Mouse (Mus musculus): ENCODE measurements around the gene Gigyf2. TPM values are rescaled to one million over a fixed set of nuclear protein-coding genes. Genes with fewer than 3 reads are reported as not detected.

Gene Gigyf2
- polyA plus RNA-seq, 1 experiment from 2014 or later, result 74.5 TPM

Other genes starting within 250 kb of the Gigyf2 start
- gene Alppl2, start 237.1 kb upstream of the Gigyf2 start, polyA plus RNA-seq (2018), result not detected in 3 replicates
- not detected in 3 replicates for gene Alpi, start 225.4 kb upstream of the Gigyf2 start, polyA plus RNA-seq (2018)
- gene Akp3, start 202.0 kb upstream of the Gigyf2 start, polyA plus RNA-seq (2018), result not detected in 3 replicates
- not detected in 3 replicates for gene Ecel1, start 170.5 kb upstream of the Gigyf2 start, polyA plus RNA-seq (2018)
- not detected in 3 replicates for gene Prss56, start 143.7 kb upstream of the Gigyf2 start, polyA plus RNA-seq (2018)
- not detected in 3 replicates for gene Chrnd, start 136.4 kb upstream of the Gigyf2 start, polyA plus RNA-seq (2018)
- 0.24 TPM in 1 of 3 replicates, not detected in the others for gene Chrng, start 122.3 kb upstream of the Gigyf2 start, polyA plus RNA-seq (2018)
- gene Eif4e2, start 113.1 kb upstream of the Gigyf2 start, polyA plus RNA-seq (2018), result 76.8 to 143 TPM (median 95.4 TPM) in 3 replicates
- gene Efhd1, start 62.6 kb upstream of the Gigyf2 start, polyA plus RNA-seq (2018), result 0.13 TPM in 1 of 3 replicates, not detected in the others
- gene Kcnj13, start 67.7 kb downstream of the Gigyf2 start, polyA plus RNA-seq (2018), result not detected in 3 replicates
- gene Snorc, start 143.3 kb downstream of the Gigyf2 start, polyA plus RNA-seq (2018), result not detected in 3 replicates
- gene Neu2, start 182.9 kb downstream of the Gigyf2 start, polyA plus RNA-seq (2018), result not detected in 3 replicates
- not detected in 3 replicates for gene Ngef, start 246.9 kb downstream of the Gigyf2 start, polyA plus RNA-seq (2018)

All from macrophage (primary cell).